Mouse (Mus musculus): ENCODE data around the gene Fes.
A peak's percentile ranks its signal among the peaks of the same experiment; 100 is the strongest.

GRCm38 (mm10) chr7:80340793-80341192 lies 47.0 kb downstream of the Fes start, which contains the start of gene Unc45a:
- TF ChIP-seq CTCF (IDR thresholded peaks at IDR 0.05; ENCODE audit: low read depth, low read length) (peak; percentile 84), POLR2A (IDR thresholded peaks at IDR 0.05; ENCODE audit: extremely low read depth, insufficient read depth, low read length) (no peak)

All from liver, adult 2 months (tissue).